Mouse (Mus musculus) B cell, adult 67 days (primary cell): ENCODE results near the gene Fam206a. TPM values are rescaled to one million over a fixed set of nuclear protein-coding genes. Genes with fewer than 3 reads are reported as not detected.

Experiments
- total RNA-seq, 2 experiments: library from RNA; stranded (reverse); gene quantifications; 4 replicates each; pipeline ENCODE4 v1.2.4; 2023

Fam206a gene
- 10 to 100 TPM; 23.6 to 27.1 TPM for total RNA-seq

DNA sequence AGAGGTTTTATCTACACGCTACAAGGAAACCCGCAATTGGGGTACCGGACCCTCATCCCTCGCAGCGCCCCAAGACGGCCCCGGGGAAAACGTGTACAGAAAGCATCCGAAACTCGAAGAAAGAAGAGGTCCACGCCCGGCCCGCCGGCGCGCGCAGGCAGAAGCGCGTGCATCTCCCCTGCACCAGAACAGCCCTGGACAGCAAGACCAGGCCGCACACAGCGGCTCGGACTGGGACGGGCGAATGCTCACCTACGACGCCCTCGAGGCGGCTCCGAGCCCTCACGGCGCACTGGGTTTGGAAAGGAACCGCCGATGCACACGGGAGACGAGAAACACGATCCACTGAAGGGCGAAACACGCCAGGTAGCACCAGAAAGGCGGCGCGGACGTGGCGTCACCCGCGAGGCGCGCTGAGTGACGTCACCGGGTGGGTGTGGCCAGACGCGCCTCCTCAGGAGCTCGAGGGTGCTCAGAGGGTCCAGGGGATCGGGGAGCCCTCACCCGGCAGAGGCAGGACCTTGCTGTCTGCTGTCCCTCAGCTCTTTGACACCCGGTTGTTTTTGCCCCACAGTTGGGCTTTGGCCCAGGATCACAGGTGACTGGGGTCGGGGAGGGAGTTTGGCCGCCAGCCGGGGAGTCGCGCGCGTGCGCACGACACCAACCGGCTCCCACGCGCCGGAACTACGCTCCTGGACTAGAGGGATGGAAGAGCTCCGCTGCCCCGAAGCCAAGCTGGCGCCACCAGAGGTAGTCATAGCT is at the start of gene Fam206a, which contains the start of gene Elp1:
TSS of gene Fam206a (plus strand) at position 439 of the 762 bp plus-strand sequence.
TSS of gene Elp1 (minus strand) at position 425 of the 762 bp plus-strand sequence.

Other genes with a start within 250 kb of the Fam206a start
- gene Gm26657, start 62.3 kb upstream of the Fam206a start, total RNA-seq: not detected
- 1 to 10 TPM in 1 of 2 experiments, under 1 TPM in 1; 0.77 to 1.1 TPM for gene Actl7b, start 60.9 kb upstream of the Fam206a start, total RNA-seq
- not detected for gene Actl7a, start 58.9 kb upstream of the Fam206a start, total RNA-seq
- gene Elp1, start within 50 bp of the Fam206a start, total RNA-seq: 10 to 100 TPM; 40.2 to 43.4 TPM
- gene Ctnnal1, start 62.8 kb downstream of the Fam206a start, total RNA-seq: 1 to 10 TPM; 3.7 to 5.0 TPM
- 10 to 100 TPM; 34.6 to 37.1 TPM for gene Tmem245, start 145.1 kb downstream of the Fam206a start, total RNA-seq
- not detected for gene Frrs1l, start 188.0 kb downstream of the Fam206a start, total RNA-seq